Mouse (Mus musculus) heart, embryonic 16.5 days (tissue): Measurements from ENCODE around the gene Vps33b. TPM values are rescaled to one million over a fixed set of nuclear protein-coding genes. Genes with fewer than 3 reads are reported as not detected.

Experiments
- ATAC-seq: fragments of 200-750 bp; cut with Nextera tagmentation; replicated peaks from 2 replicates; pipeline ENCODE4 v1.8.0; 2017; ENCODE audit warnings: moderate number of reproducible peaks; ENCODE audit not compliant: insufficient read depth, low FRiP score; ENCODE audit errors: extremely low read depth
- H3K27ac ChIP-seq: fragments of 300-500 bp; sonication (generic); 2 replicates; pipeline ENCODE4 v1.5.1; 2014; ENCODE audit warnings: mild to moderate bottlenecking, low read length, control low read depth, moderate library complexity
- H3K27me3 ChIP-seq: fragments of 300-500 bp; sonication (generic); 2 replicates; pipeline ENCODE4 v1.6.1; 2014; ENCODE audit warnings: low read length, mixed read lengths; ENCODE audit not compliant: control insufficient read depth, insufficient read depth
- H3K36me3 ChIP-seq: fragments of 300-500 bp; sonication (generic); 2 replicates; pipeline ENCODE4 v1.6.1; 2014; ENCODE audit not compliant: control insufficient read depth, insufficient read depth
- H3K4me1 ChIP-seq: fragments of 300-500 bp; sonication (generic); 2 replicates; pipeline ENCODE4 v1.6.1; 2014; ENCODE audit warnings: low read length, mixed read lengths; ENCODE audit not compliant: control insufficient read depth, insufficient read depth
- H3K4me2 ChIP-seq: fragments of 300-500 bp; sonication (generic); 2 replicates; pipeline ENCODE4 v1.6.1; 2014; ENCODE audit warnings: low read depth, mild to moderate bottlenecking, control low read depth, low read length
- H3K4me3 ChIP-seq: fragments of 300-500 bp; sonication (generic); 2 replicates; pipeline ENCODE4 v1.5.1; 2014; ENCODE audit warnings: mild to moderate bottlenecking, control low read depth, low read length
- H3K9ac ChIP-seq: fragments of 300-500 bp; sonication (generic); 2 replicates; pipeline ENCODE4 v1.6.1; 2014; ENCODE audit warnings: low read length, control low read depth
- H3K9me3 ChIP-seq: fragments of 300-500 bp; sonication (generic); replicated peaks from 2 replicates; pipeline ENCODE4 v1.6.1; 2016; ENCODE audit warnings: low read length; ENCODE audit not compliant: control insufficient read depth
- WGBS: fragments of 180-500 bp; shearing (Covaris S2); extraction: QIAGEN DNeasy Blood & Tissue Kit; methylation state at CpG from one replicate; pipeline ENCODE4 v1.1.7; 2014; 5-methylcytosine and 5-hydroxymethylcytosine counted together
- polyA plus RNA-seq: library from polyadenylated mRNA; unstranded; fragments of >200 nt; fragmentation: Nextera tagmentation; extraction: Ambion mirVana; gene quantifications from 2 replicates; pipeline ENCODE4 v1.2.1, GENCODE M21; 2015

Gene Vps33b
- polyA plus RNA-seq, 1 experiment from 2014 or later, result 12.7 TPM

DNA sequence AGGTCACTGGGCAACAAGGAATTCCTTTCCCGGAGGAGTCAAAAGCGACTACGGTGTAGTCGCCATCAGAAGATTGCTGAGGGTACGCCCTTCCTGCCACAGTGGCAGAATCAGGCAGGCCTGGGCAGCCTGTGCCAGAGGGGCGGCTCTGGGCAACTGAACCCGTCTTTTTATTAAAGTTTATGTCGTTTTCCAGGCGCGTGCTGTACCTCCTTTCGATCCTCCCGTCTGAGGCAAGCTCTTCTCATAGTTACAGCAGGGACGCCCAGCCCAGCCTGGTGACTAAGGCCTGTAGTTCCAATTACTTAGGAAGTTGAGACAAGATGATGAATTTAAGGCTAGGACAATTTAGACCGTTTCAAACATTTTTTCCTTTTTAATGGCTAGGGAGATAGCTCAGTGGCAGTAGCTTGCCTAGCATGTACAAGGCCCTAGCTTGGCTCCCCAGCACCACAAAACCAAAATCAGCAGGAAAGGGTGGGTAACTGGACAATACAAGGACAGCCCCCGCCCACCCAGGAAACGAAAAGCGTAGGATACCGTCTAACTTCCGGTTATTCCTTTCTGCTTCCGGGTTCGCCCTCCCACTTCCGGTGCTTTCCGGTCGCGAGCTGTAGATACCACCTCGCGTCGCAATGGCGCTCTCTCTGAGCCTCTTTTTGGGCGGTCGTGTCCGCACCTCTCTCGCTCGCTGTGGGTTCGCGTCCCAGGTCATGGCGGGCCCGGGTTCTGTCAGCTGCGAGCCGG is 8.7 kb upstream of the Vps33b start, which contains the start of gene Ngrn:
Ngrn (plus strand) TSS at position 591 of the 747 bp plus-strand sequence.
- peak within 1 kb of the TSS; percentile 67 for H3K27ac ChIP-seq
- H3K4me3 ChIP-seq, result peak within 1 kb of the TSS; percentile 81
- H3K36me3 ChIP-seq, result peaks cover 14% of the 10 kb centered on the region
- H3K9ac ChIP-seq, result peak within 1 kb of the TSS; percentile 86
- peak; percentile 83 for ATAC-seq
- peaks cover 10% of the 10 kb centered on the region for H3K4me1 ChIP-seq
- H3K9me3 ChIP-seq, result no peaks in the 10 kb centered on the region
- peak within 1 kb of the TSS; percentile 81 for H3K4me2 ChIP-seq
- H3K27me3 ChIP-seq, result peaks cover 25% of the 10 kb centered on the region
- WGBS, result 25% methylated on average over 40 of the region's 40 CpGs

- ATAC-seq, result no peak
- H3K4me3 ChIP-seq, result peak overlapping the region; percentile 81
- H3K27me3 ChIP-seq, result peaks cover 23% of the 10 kb centered on the region
- H3K27ac ChIP-seq, result peak overlapping the region; percentile 67
- peaks cover 15% of the 10 kb centered on the region for H3K36me3 ChIP-seq
- H3K9ac ChIP-seq, result peak overlapping the region; percentile 86
- peaks cover 10% of the 10 kb centered on the region for H3K4me1 ChIP-seq
- H3K4me2 ChIP-seq, result peak overlapping the region; percentile 81
- no peaks in the 10 kb centered on the region for H3K9me3 ChIP-seq
- 2% methylated on average over 32 of the region's 32 CpGs for WGBS
Observed at GRCm38 (mm10) chr7:80261372-80261990, 8.0 kb upstream of the Vps33b start.

- Histone ChIP-seq H3K36me3 (peaks cover 19% of the 10 kb centered on the region), H3K4me3 (no peak overlapping the region), H3K4me2 (no peak overlapping the region), H3K4me1 (peaks cover 13% of the 10 kb centered on the region), H3K27me3 (peaks cover 4% of the 10 kb centered on the region), H3K9ac (no peak overlapping the region), H3K27ac (no peak overlapping the region), H3K9me3 (no peaks in the 10 kb centered on the region)
- 90% methylated on average over 12 of the region's 12 CpGs for WGBS
- ATAC-seq, result no peak
Observed at GRCm38 (mm10) chr7:80264606-80265005, 4.8 kb upstream of the Vps33b start.

DNA sequence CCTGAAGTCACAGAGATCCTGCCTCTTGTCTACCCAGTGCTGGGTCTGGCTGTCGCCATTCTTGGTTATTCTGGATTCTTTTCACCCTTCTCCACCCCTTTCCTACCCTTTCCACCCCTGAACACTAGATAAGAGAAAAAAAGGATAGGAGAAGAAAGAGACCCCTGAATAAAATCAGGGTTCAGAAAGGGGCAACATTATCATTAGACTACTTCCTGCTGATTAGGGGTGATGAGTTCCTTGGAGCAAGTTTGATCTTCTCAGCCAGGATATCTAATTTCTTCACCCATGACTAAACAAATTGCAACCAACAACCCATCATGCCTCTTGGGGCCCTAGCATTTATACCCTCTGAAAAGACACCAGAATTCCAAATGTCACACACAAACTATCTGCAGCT is 1.7 kb upstream of the Vps33b start:
- H3K4me1 ChIP-seq, result peaks cover 21% of the 10 kb centered on the region
- H3K4me2 ChIP-seq, result no peak overlapping the region
- H3K27me3 ChIP-seq, result no peaks in the 10 kb centered on the region
- H3K36me3 ChIP-seq, result peaks cover 21% of the 10 kb centered on the region
- H3K9ac ChIP-seq, result no peak overlapping the region
- no peak for ATAC-seq
- WGBS, result 74% methylated on average over 1 of the region's 1 CpGs
- no peak overlapping the region for H3K4me3 ChIP-seq
- H3K9me3 ChIP-seq, result no peaks in the 10 kb centered on the region
- no peak overlapping the region for H3K27ac ChIP-seq

GRCm38 (mm10) chr7:80269751-80270255 is 354 bp downstream of the Vps33b start:
- H3K9me3 ChIP-seq, result peaks cover 9% of the 10 kb centered on the region
- H3K27me3 ChIP-seq, result no peaks in the 10 kb centered on the region
- peak overlapping the region; percentile 88 for H3K9ac ChIP-seq
- under 1% methylated on average over 23 of the region's 23 CpGs for WGBS
- peak overlapping the region; percentile 95 for H3K4me2 ChIP-seq
- peak overlapping the region; percentile 73 for H3K27ac ChIP-seq
- H3K4me3 ChIP-seq, result peak overlapping the region; percentile 91
- peak; percentile 43 for ATAC-seq
- peaks cover 21% of the 10 kb centered on the region for H3K4me1 ChIP-seq
- H3K36me3 ChIP-seq, result peaks cover 35% of the 10 kb centered on the region

DNA sequence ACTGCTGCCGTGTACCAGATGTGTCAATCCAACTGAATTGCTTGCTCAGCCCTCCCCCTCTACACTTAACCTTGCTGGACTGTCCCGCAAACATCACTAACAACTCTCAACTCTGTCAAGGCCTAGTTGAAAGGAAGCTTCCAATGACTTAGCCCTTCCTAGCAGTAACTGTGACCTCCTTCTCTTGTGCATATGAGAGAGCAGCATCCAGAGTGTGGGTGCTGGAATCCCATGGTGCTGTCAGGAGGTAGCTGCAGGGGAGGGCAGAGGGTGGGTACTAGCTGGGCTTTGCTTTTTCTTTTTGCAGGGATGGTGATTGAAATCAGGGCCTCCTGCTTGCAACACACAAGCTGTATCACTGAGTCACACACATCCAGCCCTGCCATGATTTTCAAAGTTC is 4.0 kb downstream of the Vps33b start:
- no peak for ATAC-seq
- H3K4me1 ChIP-seq, result peaks cover 21% of the 10 kb centered on the region
- 92% methylated on average over 2 of the region's 2 CpGs for WGBS
- H3K4me2 ChIP-seq, result no peak overlapping the region
- no peak overlapping the region for H3K4me3 ChIP-seq
- no peaks in the 10 kb centered on the region for H3K27me3 ChIP-seq
- no peak overlapping the region for H3K27ac ChIP-seq
- H3K9ac ChIP-seq, result no peak overlapping the region
- H3K36me3 ChIP-seq, result peaks cover 42% of the 10 kb centered on the region
- H3K9me3 ChIP-seq, result peaks cover 14% of the 10 kb centered on the region

- peaks cover 14% of the 10 kb centered on the region for H3K9me3 ChIP-seq
- H3K27ac ChIP-seq, result no peak overlapping the region
Observed at GRCm38 (mm10) chr7:80276374-80276773, 6.9 kb downstream of the Vps33b start.

GRCm38 (mm10) chr7:80280032-80280431 is 10.6 kb downstream of the Vps33b start:
- Histone ChIP-seq H3K4me3 (no peak overlapping the region), H3K27me3 (no peaks in the 10 kb centered on the region), H3K4me1 (no peaks in the 10 kb centered on the region), H3K9ac (no peak overlapping the region), H3K27ac (no peak overlapping the region), H3K9me3 (peaks cover 3% of the 10 kb centered on the region), H3K36me3 (peaks cover 35% of the 10 kb centered on the region), H3K4me2 (no peak overlapping the region)
- ATAC-seq, result no peak
- 87% methylated on average over 10 of the region's 10 CpGs for WGBS

More at GRCm38 (mm10) chr7:80276374-80276773, 6.9 kb downstream of the Vps33b start:
- Histone ChIP-seq H3K4me2 (no peak overlapping the region), H3K4me3 (no peak overlapping the region), H3K9ac (no peak overlapping the region), H3K36me3 (peaks cover 48% of the 10 kb centered on the region), H3K4me1 (peaks cover 4% of the 10 kb centered on the region; the same call in 1 of the 2 replicates), H3K27me3 (no peaks in the 10 kb centered on the region)
- WGBS, result 92% methylated on average over 4 of the region's 4 CpGs
- ATAC-seq, result no peak

- 85% methylated on average over 2 of the region's 2 CpGs for WGBS
- no peak overlapping the region for H3K27ac ChIP-seq
- no peak overlapping the region for H3K4me2 ChIP-seq
- no peaks in the 10 kb centered on the region for H3K9me3 ChIP-seq
- no peak overlapping the region for H3K9ac ChIP-seq
- no peaks in the 10 kb centered on the region for H3K4me1 ChIP-seq
- H3K4me3 ChIP-seq, result no peak overlapping the region
- no peak for ATAC-seq
- H3K36me3 ChIP-seq, result peaks cover 35% of the 10 kb centered on the region
- no peaks in the 10 kb centered on the region for H3K27me3 ChIP-seq
Observed at GRCm38 (mm10) chr7:80280998-80281397, 11.5 kb downstream of the Vps33b start.
